Mouse (Mus musculus): ENCODE measurements around the gene Rhox4c.
"Not testable (repeated sequence)": the region's sequence is repeated elsewhere in the genome, so short reads cannot be mapped to it uniquely, and the experiment has no call there.

The Rhox4c gene

DNA sequence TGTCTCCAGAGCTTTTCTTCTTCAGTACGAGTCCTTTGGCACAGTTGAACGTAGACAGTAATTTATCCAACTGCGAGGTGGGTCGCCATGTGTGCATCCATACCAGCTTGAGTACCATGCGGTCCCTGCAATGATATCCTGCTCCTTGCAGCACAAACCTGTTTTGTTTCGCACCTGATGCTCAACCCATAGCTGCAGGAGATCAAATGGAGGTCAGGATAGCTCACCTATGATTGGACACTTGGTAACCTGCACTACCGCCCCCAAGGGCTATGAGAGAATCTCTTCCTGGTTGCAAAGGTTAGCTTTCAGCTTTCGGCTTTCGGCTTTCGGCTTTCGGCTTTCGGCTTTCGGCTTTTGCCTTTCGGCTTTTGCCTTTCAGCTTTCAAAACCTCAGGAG lies at the start of gene Rhox4c:
Gene Rhox4c, plus strand, starts transcription at position 301 of the 400 bp plus-strand sequence.
- not testable (repeated sequence) for DNase-seq (ENCODE audit: low spot score in 2 of 2)

DNA sequence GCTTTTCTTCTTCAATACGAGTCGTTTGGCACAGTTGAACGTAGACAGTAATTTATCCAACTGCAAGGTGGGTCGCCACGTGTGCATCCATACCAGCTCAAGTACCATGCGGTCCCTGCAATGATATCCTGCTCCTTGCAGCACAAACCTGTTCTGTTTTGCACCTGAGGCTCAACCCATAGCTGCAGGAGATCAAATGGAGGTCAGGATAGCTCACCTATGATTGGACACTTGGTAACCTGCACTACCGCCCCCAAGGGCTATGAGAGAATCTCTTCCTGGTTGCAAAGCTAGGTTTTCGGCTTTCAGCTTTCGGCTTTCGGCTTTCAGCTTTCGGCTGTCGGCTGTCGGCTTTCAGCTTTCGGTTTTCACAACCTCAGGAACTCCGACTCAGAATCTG lies 47.9 kb upstream of the Rhox4c start, which contains the start of gene Rhox4b:
Gene Rhox4b, plus strand, starts transcription at position 301 of the 400 bp plus-strand sequence.
- DNase-seq (ENCODE audit: low spot score in 2 of 2) = not testable (repeated sequence)

DNA sequence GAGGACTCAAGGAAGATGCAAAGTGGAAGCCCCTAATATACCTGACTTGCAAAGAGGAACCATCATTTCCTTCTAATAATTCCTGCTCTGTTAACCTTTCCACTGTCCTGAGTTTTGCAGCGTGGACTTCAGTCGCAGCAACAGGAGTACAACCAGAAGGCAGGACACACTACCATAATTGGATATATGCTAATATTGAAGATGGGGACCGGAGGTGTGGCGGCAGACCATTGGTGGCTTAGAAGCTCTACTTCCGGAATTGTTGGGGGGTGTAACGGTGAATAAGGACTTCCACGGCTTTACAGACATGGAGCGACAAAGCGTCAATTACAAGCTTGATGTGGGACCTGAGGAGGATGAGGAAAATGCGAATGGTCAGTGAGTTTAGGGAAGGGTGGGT lies 26.8 kb upstream of the Rhox4c start, which contains the start of gene Rhox2c:
Gene Rhox2c, plus strand, starts transcription at position 301 of the 400 bp plus-strand sequence.
- DNase-seq (ENCODE audit: low spot score in 2 of 2) = not testable (repeated sequence)

DNA sequence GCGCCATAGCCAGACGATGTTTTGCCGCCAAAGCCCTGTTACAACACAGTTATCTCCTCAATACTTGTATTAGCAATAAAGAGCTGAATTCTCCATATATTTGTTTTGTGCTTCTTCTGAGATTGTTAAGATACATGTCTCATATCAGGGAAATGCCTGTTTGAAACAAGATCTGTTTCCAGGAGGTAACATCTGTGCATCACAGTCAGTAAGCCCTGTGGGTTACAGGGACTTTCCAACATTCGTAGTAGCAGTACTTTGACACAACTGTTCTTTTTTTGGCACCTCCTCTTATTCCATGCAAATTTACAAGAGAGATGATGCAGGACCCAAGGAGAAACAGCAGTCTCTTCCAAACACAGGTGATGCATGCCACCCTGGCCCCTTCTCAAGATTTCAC lies 21.9 kb upstream of the Rhox4c start, which contains the start of gene Rhox3c:
Gene Rhox3c, plus strand, starts transcription at position 301 of the 400 bp plus-strand sequence.
- DNase-seq (ENCODE audit: low spot score in 2 of 2) = not testable (repeated sequence)

DNA sequence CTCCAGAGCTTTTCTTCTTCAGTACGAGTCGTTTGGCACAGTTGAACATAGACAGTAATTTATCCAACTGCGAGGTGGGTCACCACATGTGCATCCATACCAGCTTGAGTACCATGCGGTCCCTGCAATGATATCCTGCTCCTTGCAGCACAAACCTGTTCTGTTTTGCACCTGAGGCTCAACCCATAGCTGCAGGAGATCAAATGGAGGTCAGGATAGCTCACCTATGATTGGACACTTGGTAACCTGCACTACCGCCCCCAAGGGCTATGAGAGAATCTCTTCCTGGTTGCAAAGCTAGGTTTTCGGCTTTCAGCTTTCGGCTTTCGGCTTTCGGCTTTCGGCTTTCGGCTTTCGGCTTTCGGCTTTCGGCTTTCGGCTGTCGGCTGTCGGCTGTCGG lies 33.9 kb downstream of the Rhox4c start, which contains the start of gene Rhox4d:
Gene Rhox4d, plus strand, starts transcription at position 301 of the 400 bp plus-strand sequence.
- DNase-seq (ENCODE audit: low spot score in 2 of 2) = not testable (repeated sequence)

DNA sequence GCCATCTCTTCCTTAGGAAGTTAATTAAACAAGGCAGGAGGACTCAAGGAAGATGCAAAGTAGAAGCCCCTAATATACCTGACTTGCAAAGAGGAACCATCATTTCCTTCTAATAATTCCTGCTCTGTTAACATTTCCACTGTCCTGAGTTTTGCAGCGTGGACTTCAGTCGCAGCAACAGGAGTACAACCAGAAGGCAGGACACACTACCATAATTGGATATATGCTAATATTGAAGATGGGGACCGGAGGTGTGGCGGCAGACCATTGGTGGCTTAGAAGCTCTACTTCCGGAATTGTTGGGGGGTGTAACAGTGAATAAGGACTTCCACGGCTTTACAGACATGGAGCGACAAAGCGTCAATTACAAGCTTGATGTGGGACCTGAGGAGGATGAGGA lies 50.0 kb downstream of the Rhox4c start, which contains the start of gene Rhox2e:
Gene Rhox2e, plus strand, starts transcription at position 301 of the 400 bp plus-strand sequence.
- not testable (repeated sequence) for DNase-seq (ENCODE audit: low spot score in 2 of 2)

All from thymus, postnatal 10 days (tissue).